In the genomic region with DNA sequence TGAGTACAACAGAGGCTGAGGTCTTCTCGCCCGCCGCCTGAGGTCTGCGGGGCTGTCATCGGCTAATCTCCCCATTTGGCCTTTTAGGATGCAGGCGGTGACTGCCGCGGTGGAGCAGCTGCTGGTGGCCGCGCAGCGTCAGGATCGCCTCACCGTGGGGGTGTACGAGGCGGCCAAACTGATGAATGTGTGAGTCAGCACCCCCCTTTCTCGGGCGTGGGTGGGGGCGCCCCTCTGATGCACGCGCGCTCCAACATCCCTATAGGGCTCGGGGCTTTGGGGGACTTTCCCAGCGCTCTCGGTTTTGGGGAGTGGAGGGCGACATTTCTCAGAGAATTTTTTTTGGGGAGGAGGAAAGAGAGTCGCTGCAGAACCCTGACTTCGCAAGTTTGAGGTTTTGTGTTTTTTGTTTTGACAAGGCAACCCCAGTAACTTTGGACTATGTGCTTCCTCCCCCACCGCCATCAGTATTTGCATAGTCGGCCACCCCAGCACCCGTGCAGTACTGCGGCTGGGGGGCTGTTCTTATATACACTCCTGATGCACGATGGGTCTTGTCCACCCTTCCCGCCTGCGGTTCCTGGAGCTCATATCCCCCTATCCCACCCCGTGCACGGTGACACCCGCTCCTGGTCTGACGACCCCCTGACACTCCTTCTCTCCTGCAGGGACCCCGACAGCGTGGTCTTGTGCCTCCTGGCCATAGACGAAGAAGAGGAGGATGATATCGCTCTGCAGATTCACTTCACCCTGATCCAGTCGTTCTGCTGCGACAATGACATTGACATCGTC, we compare ENCODE assay signal across 8 mouse cellular contexts. TPM values are rescaled to one million over a fixed set of nuclear protein-coding genes. Genes with fewer than 3 reads are reported as not detected.
DNase-seq lines count a peak whose midpoint lies in the region; ATAC-seq lines count a peak whose summit lies in the region.

No protein-coding gene starts in this region.

- H3K9me3 ChIP-seq in hindbrain, embryonic 10.5 days, result no peaks in the 10 kb centered on the region
- H3K9me3 ChIP-seq in limb, embryonic 15.5 days, result no peaks in the 10 kb centered on the region
- no peaks in the 10 kb centered on the region for H3K9me3 ChIP-seq in neural tube, embryonic 12.5 days

- WGBS in hindbrain, embryonic 10.5 days, result under 1% methylated on average over 45 of the region's 45 CpGs
- WGBS in limb, embryonic 15.5 days, result under 1% methylated on average over 43 of the region's 45 CpGs
- WGBS in neural tube, embryonic 12.5 days, result 1% methylated on average over 45 of the region's 45 CpGs

- 0 out of 2 replicates have a peak, but pooled peaks have one; percentile 7 for ATAC-seq in erythroblast, adult 5-6 weeks (replicated peaks; ENCODE audit: low FRiP score, poor library complexity, severe bottlenecking)
- no peak for ATAC-seq in limb, embryonic 15.5 days (ENCODE audit: insufficient number of reproducible peaks, low FRiP score, low TSS enrichment, low read depth)
- peak; percentile 17; the same call in 1 of the 2 replicates for ATAC-seq in neural tube, embryonic 12.5 days (ENCODE audit: low FRiP score, low read depth)

- peak; percentile 26 for DNase-seq in left cerebral cortex, adult 11 months (ENCODE audit: low spot score)
- no peak for DNase-seq in left cerebral cortex, adult 8-10 months (ENCODE audit: low spot score in 2 of 2)
- DNase-seq in T-cell, adult 2 months (ENCODE audit: low spot score), result peak; percentile 52
- DNase-seq in hindbrain, embryonic 10.5 days (ENCODE audit: low spot score), result peak; percentile 40
- DNase-seq in ovary, postnatal 10 days (ENCODE audit: low spot score), result no peak

- H3K4me2 ChIP-seq in limb, embryonic 15.5 days, result peak overlapping the region; percentile 72
- H3K4me2 ChIP-seq in neural tube, embryonic 12.5 days (replicated peaks), result peak overlapping the region; percentile 88

- peaks cover 80% of the 10 kb centered on the region for H3K4me1 ChIP-seq in hindbrain, embryonic 10.5 days (replicated peaks)
- peaks cover 62% of the 10 kb centered on the region for H3K4me1 ChIP-seq in limb, embryonic 15.5 days
- peaks cover 49% of the 10 kb centered on the region for H3K4me1 ChIP-seq in neural tube, embryonic 12.5 days

- no peaks in the 10 kb centered on the region for H3K36me3 ChIP-seq in hindbrain, embryonic 10.5 days
- H3K36me3 ChIP-seq in limb, embryonic 15.5 days, result no peaks in the 10 kb centered on the region
- H3K36me3 ChIP-seq in neural tube, embryonic 12.5 days, result no peaks in the 10 kb centered on the region

- peaks cover 55% of the 10 kb centered on the region for H3K27me3 ChIP-seq in hindbrain, embryonic 10.5 days (ENCODE audit: insufficient read depth, poor library complexity, severe bottlenecking)
- H3K27me3 ChIP-seq in limb, embryonic 15.5 days, result peaks cover 6% of the 10 kb centered on the region; the same call in 1 of the 2 replicates
- peaks cover 52% of the 10 kb centered on the region for H3K27me3 ChIP-seq in neural tube, embryonic 12.5 days (replicated peaks)

- H3K4me3 ChIP-seq in hindbrain, embryonic 10.5 days, result peak overlapping the region; percentile 63
- peak overlapping the region; percentile 67 for H3K4me3 ChIP-seq in limb, embryonic 15.5 days
- H3K4me3 ChIP-seq in neural tube, embryonic 12.5 days, result peak overlapping the region; percentile 40

- H3K27ac ChIP-seq in hindbrain, embryonic 10.5 days, result peak overlapping the region; percentile 64
- peak overlapping the region; percentile 85 for H3K27ac ChIP-seq in limb, embryonic 15.5 days
- H3K27ac ChIP-seq in neural tube, embryonic 12.5 days, result no peak overlapping the region

- peak overlapping the region; percentile 72 for H3K9ac ChIP-seq in limb, embryonic 15.5 days
- peak overlapping the region; percentile 57 for H3K9ac ChIP-seq in neural tube, embryonic 12.5 days

RNA-seq across cellular contexts. Expression of gene Gadd45b, which starts 0.7 kb away (rescaled TPM):
- total RNA-seq in left cerebral cortex, adult 8-10 months (2022), result 10 to 100 TPM; 13.8 to 24.0 (median 20.6) TPM
- 2.3 and 10.6 TPM in 2 replicates for total RNA-seq in erythroblast, adult 5-6 weeks (2015; ENCODE audit: low replicate concordance)
- total RNA-seq in erythroblast, adult 5-6 weeks (2017; ENCODE audit: low replicate concordance), result 3.2 and 4.9 TPM in 2 replicates
- 9.8 and 11.8 TPM in 2 replicates for polyA plus RNA-seq in hindbrain, embryonic 10.5 days (2016; fragmentation: Nextera tagmentation; extraction: Ambion mirVana)
- 44.4 and 44.7 TPM in 2 replicates for polyA plus RNA-seq in limb, embryonic 15.5 days (2015; fragmentation: Nextera tagmentation; extraction: Ambion mirVana)
- polyA plus RNA-seq in neural tube, embryonic 12.5 days (2016; fragmentation: Nextera tagmentation; extraction: Ambion mirVana), result 7.9 and 8.0 TPM in 2 replicates

RNA-seq across cellular contexts. Expression of gene Lmnb2, which starts 12.5 kb away (rescaled TPM):
- 10 to 100 TPM; 17.6 to 21.2 (median 20.1) TPM for total RNA-seq in left cerebral cortex, adult 8-10 months (2022)
- 2.7 and 7.3 TPM in 2 replicates for total RNA-seq in erythroblast, adult 5-6 weeks (2015; ENCODE audit: low replicate concordance)
- 9.3 and 9.7 TPM in 2 replicates for total RNA-seq in erythroblast, adult 5-6 weeks (2017; ENCODE audit: low replicate concordance)
- 65.8 and 78.4 TPM in 2 replicates for polyA plus RNA-seq in hindbrain, embryonic 10.5 days (2016; fragmentation: Nextera tagmentation; extraction: Ambion mirVana)
- polyA plus RNA-seq in limb, embryonic 15.5 days (2015; fragmentation: Nextera tagmentation; extraction: Ambion mirVana), result 51.6 and 58.2 TPM in 2 replicates
- 57.1 and 61.3 TPM in 2 replicates for polyA plus RNA-seq in neural tube, embryonic 12.5 days (2016; fragmentation: Nextera tagmentation; extraction: Ambion mirVana)

RNA-seq across cellular contexts. Expression of gene Timm13, which starts 29.8 kb away (rescaled TPM):
- total RNA-seq in left cerebral cortex, adult 8-10 months (2022), result 100 to 1,000 TPM; 106 to 147 (median 124) TPM
- 12.1 and 17.6 TPM in 2 replicates for total RNA-seq in erythroblast, adult 5-6 weeks (2015; ENCODE audit: low replicate concordance)
- total RNA-seq in erythroblast, adult 5-6 weeks (2017; ENCODE audit: low replicate concordance), result 14.1 and 24.7 TPM in 2 replicates
- 374 and 391 TPM in 2 replicates for polyA plus RNA-seq in hindbrain, embryonic 10.5 days (2016; fragmentation: Nextera tagmentation; extraction: Ambion mirVana)
- 312 and 329 TPM in 2 replicates for polyA plus RNA-seq in limb, embryonic 15.5 days (2015; fragmentation: Nextera tagmentation; extraction: Ambion mirVana)
- 282 and 323 TPM in 2 replicates for polyA plus RNA-seq in neural tube, embryonic 12.5 days (2016; fragmentation: Nextera tagmentation; extraction: Ambion mirVana)

RNA-seq across cellular contexts. Expression of gene Tmprss9, which starts 58.9 kb away (rescaled TPM):
- total RNA-seq in left cerebral cortex, adult 8-10 months (2022), result under 1 TPM; 0.22 to 0.60 (median 0.39) TPM
- not detected in 2 replicates for total RNA-seq in erythroblast, adult 5-6 weeks (2015; ENCODE audit: low replicate concordance)
- 0.17 TPM in 1 of 2 replicates, not detected in the other for total RNA-seq in erythroblast, adult 5-6 weeks (2017; ENCODE audit: low replicate concordance)
- polyA plus RNA-seq in hindbrain, embryonic 10.5 days (2016; fragmentation: Nextera tagmentation; extraction: Ambion mirVana), result 0.04 and 0.14 TPM in 2 replicates
- polyA plus RNA-seq in limb, embryonic 15.5 days (2015; fragmentation: Nextera tagmentation; extraction: Ambion mirVana), result 0.05 TPM in 1 of 2 replicates, not detected in the other
- polyA plus RNA-seq in neural tube, embryonic 12.5 days (2016; fragmentation: Nextera tagmentation; extraction: Ambion mirVana), result 0.06 and 0.10 TPM in 2 replicates

Comparison
In these comparisons a context has a peak if more than half of its experiments do, and no peak if none do; other contexts are left out.
1. DNase-seq: peak in left cerebral cortex, adult 11 months (single experiment), T-cell, adult 2 months (single experiment) and hindbrain, embryonic 10.5 days (single experiment); none in left cerebral cortex, adult 8-10 months (0 of 2) and ovary, postnatal 10 days (single experiment).
2. Peak in every context shown above with its lines, with median percentiles within 50 percentile points of each other: H3K4me3 ChIP-seq.